In genomic region chr3:68660538-68660937, GRCm38 (mm10) we compare ENCODE assay signal across 25 mouse cellular contexts. TPM values are rescaled to one million over a fixed set of nuclear protein-coding genes. Genes with fewer than 3 reads are reported as not detected.
A peak's percentile ranks its signal among the peaks of the same experiment; 100 is the strongest.
DNase-seq lines count a peak whose midpoint lies in the region; ATAC-seq and TF ChIP-seq lines count a peak whose summit lies in the region.
"Had no signal": no experiment of that assay in that cellular context is flagged by ENCODE, and none has a peak within 500 bp of the region (broad histone marks: within the 10 kb centered on the region; RNA-seq: fewer than 3 reads in every experiment).

No protein-coding gene starts in this region.

- no peak overlapping the region for H3K4me2 ChIP-seq in forebrain, postnatal 0 days (ENCODE audit: low read depth)
- H3K4me2 ChIP-seq in forebrain, embryonic 12.5 days = no peak overlapping the region
- no peak overlapping the region for H3K4me2 ChIP-seq in hindbrain, embryonic 16.5 days (ENCODE audit: low read length)
- H3K4me2 ChIP-seq in hindbrain, embryonic 12.5 days (replicated peaks) = no peak overlapping the region
- H3K4me2 ChIP-seq: hindbrain, embryonic 14.5 days; kidney, embryonic 15.5 days; limb, embryonic 12.5 days; liver, embryonic 12.5 days; neural tube, embryonic 12.5 days; stomach, embryonic 15.5 days had no signal

- ATAC-seq in forebrain, postnatal 0 days = peak; percentile 25; the same call in 1 of the 2 replicates
- no peak for ATAC-seq in forebrain, embryonic 12.5 days (ENCODE audit: low FRiP score)
- ATAC-seq in hindbrain, embryonic 16.5 days = peak; percentile 68; the same call in 1 of the 2 replicates
- ATAC-seq in hindbrain, embryonic 12.5 days (ENCODE audit: low FRiP score) = no peak
- no peak for ATAC-seq in megakaryocyte, adult 5-6 weeks (ENCODE audit: poor library complexity, severe bottlenecking)
- ATAC-seq: forebrain, embryonic 16.5 days; intestine, postnatal 0 days; liver, embryonic 12.5 days had no signal

- no peak overlapping the region for H3K9ac ChIP-seq in forebrain, postnatal 0 days
- no peak overlapping the region for H3K9ac ChIP-seq in forebrain, embryonic 12.5 days
- no peak overlapping the region for H3K9ac ChIP-seq in hindbrain, embryonic 16.5 days (ENCODE audit: low read depth, low read length)
- no peak overlapping the region for H3K9ac ChIP-seq in hindbrain, embryonic 12.5 days
- H3K9ac ChIP-seq: hindbrain, embryonic 14.5 days; kidney, embryonic 15.5 days; limb, embryonic 12.5 days; liver, embryonic 12.5 days; neural tube, embryonic 12.5 days; stomach, embryonic 15.5 days had no signal

- no peaks in the 10 kb centered on the region for H3K4me1 ChIP-seq in forebrain, postnatal 0 days (ENCODE audit: insufficient read depth)
- H3K4me1 ChIP-seq in forebrain, embryonic 12.5 days = no peaks in the 10 kb centered on the region
- H3K4me1 ChIP-seq in hindbrain, embryonic 16.5 days (ENCODE audit: control insufficient read depth, insufficient read depth, low read depth, low read length) = no peaks in the 10 kb centered on the region
- peaks cover 8% of the 10 kb centered on the region; the same call in 1 of the 2 replicates for H3K4me1 ChIP-seq in hindbrain, embryonic 12.5 days
- H3K4me1 ChIP-seq in megakaryocyte, embryonic 14.5 days = peaks cover 90% of the 10 kb centered on the region
- H3K4me1 ChIP-seq: limb, embryonic 12.5 days; stomach, embryonic 15.5 days had no signal

- no peak for DNase-seq in forebrain, postnatal 0 days
- DNase-seq in thymus, postnatal 14 days = no peak
- DNase-seq: adrenal gland, postnatal 25 days; B cell, adult 2 months; cerebellum, adult 18-20 months; embryo, embryonic 11 days; gastrocnemius, adult 2 months; kidney, postnatal 4 days; lung, adult 2 months; thymus, adult 18-20 months had no signal

- WGBS in forebrain, postnatal 0 days = 36% methylated on average over 4 of the region's 4 CpGs
- 71% methylated on average over 4 of the region's 4 CpGs for WGBS in forebrain, embryonic 12.5 days
- WGBS in hindbrain, embryonic 16.5 days = 56% methylated on average over 4 of the region's 4 CpGs
- 72% methylated on average over 4 of the region's 4 CpGs for WGBS in hindbrain, embryonic 12.5 days

- H3K27me3 ChIP-seq in forebrain, postnatal 0 days (ENCODE audit: insufficient read depth, low read length) = no peaks in the 10 kb centered on the region
- H3K27me3 ChIP-seq in forebrain, embryonic 12.5 days = no peaks in the 10 kb centered on the region
- H3K27me3 ChIP-seq in hindbrain, embryonic 16.5 days (replicated peaks; ENCODE audit: control insufficient read depth, insufficient read depth, low read length) = no peaks in the 10 kb centered on the region
- H3K27me3 ChIP-seq in hindbrain, embryonic 12.5 days = no peaks in the 10 kb centered on the region
- H3K27me3 ChIP-seq in megakaryocyte, embryonic 14.5 days (replicated peaks) = no peaks in the 10 kb centered on the region
- H3K27me3 ChIP-seq: kidney, embryonic 15.5 days; limb, embryonic 12.5 days; liver, embryonic 12.5 days; neural tube, embryonic 12.5 days; stomach, embryonic 15.5 days had no signal

- H3K36me3 ChIP-seq in forebrain, postnatal 0 days (ENCODE audit: insufficient read depth) = no peaks in the 10 kb centered on the region
- H3K36me3 ChIP-seq in forebrain, embryonic 12.5 days (replicated peaks) = no peaks in the 10 kb centered on the region
- H3K36me3 ChIP-seq in hindbrain, embryonic 16.5 days (ENCODE audit: control insufficient read depth, insufficient read depth, low read length) = no peaks in the 10 kb centered on the region
- H3K36me3 ChIP-seq in hindbrain, embryonic 12.5 days = no peaks in the 10 kb centered on the region
- peaks cover 2% of the 10 kb centered on the region for H3K36me3 ChIP-seq in megakaryocyte, embryonic 14.5 days (replicated peaks; ENCODE audit: low read length)
- H3K36me3 ChIP-seq: kidney, embryonic 15.5 days; limb, embryonic 12.5 days; liver, embryonic 12.5 days; neural tube, embryonic 12.5 days; stomach, embryonic 15.5 days had no signal

- TF ChIP-seq CTCF in forebrain, postnatal 0 days (IDR thresholded peaks at IDR 0.05; ENCODE audit: low read depth) = no peak

- H3K9me3 ChIP-seq in forebrain, postnatal 0 days (ENCODE audit: low read length) = no peaks in the 10 kb centered on the region
- no peaks in the 10 kb centered on the region for H3K9me3 ChIP-seq in forebrain, embryonic 12.5 days
- no peaks in the 10 kb centered on the region for H3K9me3 ChIP-seq in hindbrain, embryonic 16.5 days (ENCODE audit: control insufficient read depth, low read length)
- no peaks in the 10 kb centered on the region for H3K9me3 ChIP-seq in hindbrain, embryonic 12.5 days (replicated peaks)
- no peaks in the 10 kb centered on the region for H3K9me3 ChIP-seq in megakaryocyte, embryonic 14.5 days
- H3K9me3 ChIP-seq: kidney, embryonic 15.5 days; limb, embryonic 12.5 days; liver, embryonic 12.5 days; neural tube, embryonic 12.5 days; stomach, embryonic 15.5 days had no signal

- H3K27ac ChIP-seq in forebrain, postnatal 0 days (ENCODE audit: low read depth, low read length) = no peak overlapping the region
- no peak overlapping the region for H3K27ac ChIP-seq in forebrain, embryonic 12.5 days
- no peak overlapping the region for H3K27ac ChIP-seq in hindbrain, embryonic 16.5 days (ENCODE audit: low read depth, low read length)
- no peak overlapping the region for H3K27ac ChIP-seq in hindbrain, embryonic 12.5 days
- H3K27ac ChIP-seq: gastrocnemius, adult 2 months; hindbrain, embryonic 14.5 days; kidney, embryonic 15.5 days; limb, embryonic 12.5 days; liver, embryonic 12.5 days; neural tube, embryonic 12.5 days; stomach, embryonic 15.5 days had no signal

- no peak overlapping the region for H3K4me3 ChIP-seq in forebrain, postnatal 0 days (ENCODE audit: low read depth, low read length)
- no peak overlapping the region for H3K4me3 ChIP-seq in forebrain, embryonic 12.5 days (replicated peaks)
- H3K4me3 ChIP-seq in hindbrain, embryonic 16.5 days (ENCODE audit: low read length) = no peak overlapping the region
- no peak overlapping the region for H3K4me3 ChIP-seq in hindbrain, embryonic 12.5 days
- H3K4me3 ChIP-seq in megakaryocyte, embryonic 14.5 days (replicated peaks) = peak overlapping the region; percentile 84
- H3K4me3 ChIP-seq: gastrocnemius, adult 2 months; kidney, embryonic 15.5 days; limb, embryonic 12.5 days; liver, embryonic 12.5 days; neural tube, embryonic 12.5 days; stomach, embryonic 15.5 days had no signal

RNA-seq across cellular contexts. Expression of gene Il12a, which starts 29.9 kb away (rescaled TPM):
- 0.23 TPM in 1 of 2 replicates, not detected in the other for total RNA-seq in forebrain, postnatal 0 days (2014; rRNA removed)
- 0.40 TPM in 1 of 2 replicates, not detected in the other for polyA plus RNA-seq in forebrain, postnatal 0 days (2015; fragmentation: Nextera tagmentation; extraction: Ambion mirVana)
- 0.24 TPM in 1 of 2 replicates, not detected in the other for polyA plus RNA-seq in forebrain, embryonic 12.5 days (2016; fragmentation: Nextera tagmentation; extraction: Ambion mirVana)
- polyA plus RNA-seq in hindbrain, embryonic 16.5 days (2015; fragmentation: Nextera tagmentation; extraction: Ambion mirVana) = 0.26 and 0.28 TPM in 2 replicates
- 0.18 TPM in 1 of 2 replicates, not detected in the other for polyA plus RNA-seq in hindbrain, embryonic 12.5 days (2016; fragmentation: Nextera tagmentation; extraction: Ambion mirVana)
- polyA plus RNA-seq in megakaryocyte, embryonic 14.5 days (2012; ENCODE audit: insufficient read depth, low replicate concordance) = 10.1 and 12.0 TPM in 2 replicates
- total RNA-seq in megakaryocyte, adult 5-6 weeks (2015) = 1.1 and 1.9 TPM in 2 replicates
- total RNA-seq in megakaryocyte, adult 5-6 weeks (2017) = 3.1 and 7.6 TPM in 2 replicates
- polyA plus RNA-seq: gonadal fat pad, adult 2 months; heart, embryonic 16.5 days; hindbrain, embryonic 14.5 days; intestine, postnatal 0 days; limb, embryonic 12.5 days had no signal

Comparison
In these comparisons a context has a peak if more than half of its experiments do, and no peak if none do; other contexts are left out.
1. ATAC-seq: peak in forebrain, postnatal 0 days (single experiment) and hindbrain, embryonic 16.5 days (single experiment); none in forebrain, embryonic 12.5 days (single experiment), hindbrain, embryonic 12.5 days (single experiment) and megakaryocyte, adult 5-6 weeks (single experiment).